Mouse (Mus musculus) forebrain, embryonic 12.5 days (tissue): ENCODE data around the gene Adra1b. TPM values are rescaled to one million over a fixed set of nuclear protein-coding genes. Genes with fewer than 3 reads are reported as not detected.

ENCODE experiments used
- ATAC-seq: fragments of 200-750 bp; cut with Nextera tagmentation; 2 replicates; pipeline ENCODE4 v1.8.0; 2017; ENCODE audit warnings: moderate TSS enrichment; ENCODE audit not compliant: low FRiP score
- H3K27ac ChIP-seq: fragments of 300-500 bp; sonication (generic); 2 replicates; pipeline ENCODE4 v1.5.1; 2016; ENCODE audit warnings: mild to moderate bottlenecking
- H3K27me3 ChIP-seq: fragments of 300-500 bp; sonication (generic); 2 replicates; pipeline ENCODE4 v1.6.1; 2016; ENCODE audit warnings: mild to moderate bottlenecking
- H3K36me3 ChIP-seq: fragments of 300-500 bp; sonication (generic); replicated peaks from 2 replicates; pipeline ENCODE4 v1.6.1; 2016; ENCODE audit warnings: mild to moderate bottlenecking
- H3K4me1 ChIP-seq: fragments of 300-500 bp; sonication (generic); 2 replicates; pipeline ENCODE4 v1.6.1; 2016
- H3K4me2 ChIP-seq: fragments of 300-500 bp; sonication (generic); 2 replicates; pipeline ENCODE4 v1.6.1; 2016; ENCODE audit warnings: mild to moderate bottlenecking, moderate library complexity
- H3K4me3 ChIP-seq: fragments of 300-500 bp; sonication (generic); replicated peaks from 2 replicates; pipeline ENCODE4 v1.5.1; 2016; ENCODE audit warnings: mild to moderate bottlenecking
- H3K9ac ChIP-seq: fragments of 300-500 bp; sonication (generic); 2 replicates; pipeline ENCODE4 v1.6.1; 2016; ENCODE audit warnings: mild to moderate bottlenecking
- H3K9me3 ChIP-seq: fragments of 300-500 bp; sonication (generic); 2 replicates; pipeline ENCODE4 v1.6.1; 2016
- WGBS: fragments of 180-500 bp; shearing (Covaris S2); methylation state at CpG from one replicate; pipeline ENCODE4 v1.1.7; 2016; 5-methylcytosine and 5-hydroxymethylcytosine counted together
- polyA plus RNA-seq: library from polyadenylated mRNA; unstranded; fragments of >200 nt; fragmentation: Nextera tagmentation; extraction: Ambion mirVana; gene quantifications from 2 replicates; pipeline ENCODE4 v1.2.1, GENCODE M21; 2016

Gene Adra1b
- polyA plus RNA-seq, 1 experiment from 2014 or later = 0.37 TPM

GRCm38 (mm10) chr11:43751542-43751941 lies 149.5 kb downstream of the Adra1b start:
- Histone ChIP-seq H3K9me3 (no peaks in the 10 kb centered on the region), H3K27me3 (peaks cover 4% of the 10 kb centered on the region), H3K27ac (no peak overlapping the region), H3K4me2 (no peak overlapping the region), H3K36me3 (no peaks in the 10 kb centered on the region), H3K9ac (no peak overlapping the region), H3K4me1 (peaks cover 8% of the 10 kb centered on the region), H3K4me3 (no peak overlapping the region)
- WGBS = 71% methylated on average over 2 of the region's 2 CpGs
- no peak for ATAC-seq

- H3K36me3 ChIP-seq = peaks cover 23% of the 10 kb centered on the region
- H3K4me1 ChIP-seq = peaks cover 9% of the 10 kb centered on the region
- no peaks in the 10 kb centered on the region; the same call in 1 of the 2 replicates for H3K27me3 ChIP-seq
- peak within 1 kb of the TSS; percentile 87 for H3K4me2 ChIP-seq
- peak within 1 kb of the TSS; percentile 10; the same call in 1 of the 2 replicates for H3K27ac ChIP-seq
- no peaks in the 10 kb centered on the region for H3K9me3 ChIP-seq
- H3K9ac ChIP-seq = peak within 1 kb of the TSS; percentile 77
- H3K4me3 ChIP-seq = peak within 1 kb of the TSS; percentile 72
- ATAC-seq = peak; percentile 99
- WGBS = 3% methylated on average over 47 of the region's 47 CpGs
These were observed 153.5 kb downstream of the Adra1b start, which contains the start of gene Ttc1 for GRCm38 (mm10) chr11:43747233-43748226. Gene Ttc1, minus strand, starts transcription at chr11:43748008.

DNA sequence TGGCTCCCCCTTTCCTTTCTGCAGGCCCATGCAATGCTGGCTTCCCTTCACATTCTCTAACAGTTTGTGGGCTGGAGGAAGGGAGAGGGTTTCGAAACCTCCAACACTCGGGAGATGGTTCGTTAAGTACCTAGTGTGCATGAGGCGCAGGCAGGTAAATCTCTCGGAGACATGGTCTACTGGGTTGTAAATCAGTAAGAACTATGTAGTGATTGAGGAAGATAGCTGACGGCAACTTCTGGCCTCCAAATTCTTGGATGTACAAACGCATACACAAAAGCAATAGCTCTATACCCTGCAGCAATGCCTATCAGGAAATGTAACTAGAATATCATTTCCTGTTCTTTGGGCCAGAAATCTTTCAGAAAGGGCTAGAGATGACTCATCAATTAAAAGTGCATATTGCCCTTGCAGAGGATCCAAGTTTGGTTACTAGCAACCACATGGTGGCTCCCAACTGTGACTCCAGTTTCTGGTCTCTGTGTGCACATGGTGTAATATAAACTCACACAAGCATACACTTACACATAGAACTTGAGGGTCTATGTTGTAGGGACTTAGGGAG lies 172.2 kb downstream of the Adra1b start:
- H3K9me3 ChIP-seq = no peaks in the 10 kb centered on the region
- no peaks in the 10 kb centered on the region for H3K4me1 ChIP-seq
- no peaks in the 10 kb centered on the region for H3K27me3 ChIP-seq
- ATAC-seq = no peak
- no peak overlapping the region for H3K27ac ChIP-seq
- H3K9ac ChIP-seq = no peak overlapping the region
- no peak overlapping the region for H3K4me2 ChIP-seq
- WGBS = 92% methylated on average over 7 of the region's 7 CpGs
- peaks cover 43% of the 10 kb centered on the region for H3K36me3 ChIP-seq
- H3K4me3 ChIP-seq = no peak overlapping the region

DNA sequence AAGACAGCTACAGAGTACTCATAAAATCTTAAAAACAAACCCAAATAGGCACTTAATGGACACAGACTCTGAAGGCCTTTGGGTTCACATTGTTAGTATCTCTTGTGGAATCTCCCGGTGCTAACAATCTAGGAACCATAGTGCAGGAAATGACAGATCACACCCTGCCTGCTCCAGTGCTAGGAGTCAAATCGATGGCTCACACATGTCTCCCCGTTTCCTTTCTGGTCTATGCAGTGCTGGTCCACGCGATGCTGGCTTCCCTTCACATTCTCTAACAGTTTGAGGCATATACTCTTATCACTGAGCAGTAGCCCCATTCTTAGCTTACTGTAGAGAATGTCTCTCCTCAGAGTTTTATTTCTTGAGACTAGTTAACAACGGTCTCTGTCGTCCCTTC lies 173.2 kb downstream of the Adra1b start:
- Histone ChIP-seq H3K36me3 (peaks cover 38% of the 10 kb centered on the region), H3K4me1 (no peaks in the 10 kb centered on the region), H3K27me3 (no peaks in the 10 kb centered on the region), H3K4me3 (no peak overlapping the region), H3K9ac (no peak overlapping the region), H3K27ac (no peak overlapping the region), H3K9me3 (no peaks in the 10 kb centered on the region), H3K4me2 (no peak overlapping the region)
- ATAC-seq = no peak
- WGBS = 85% methylated on average over 7 of the region's 7 CpGs

Other genes starting within 250 kb of the Adra1b start
- 44.9 and 48.4 TPM in 2 replicates for gene Pwwp2a, start 219.2 kb downstream of the Adra1b start, polyA plus RNA-seq
- gene Ttc1, start 153.2 kb downstream of the Adra1b start, polyA plus RNA-seq = 77.5 and 83.9 TPM in 2 replicates